Mouse (Mus musculus): ENCODE data around the gene Mlkl.
"Not testable (repeated sequence)": the region's sequence is repeated elsewhere in the genome, so short reads cannot be mapped to it uniquely, and the experiment has no call there.

The Mlkl gene

DNA sequence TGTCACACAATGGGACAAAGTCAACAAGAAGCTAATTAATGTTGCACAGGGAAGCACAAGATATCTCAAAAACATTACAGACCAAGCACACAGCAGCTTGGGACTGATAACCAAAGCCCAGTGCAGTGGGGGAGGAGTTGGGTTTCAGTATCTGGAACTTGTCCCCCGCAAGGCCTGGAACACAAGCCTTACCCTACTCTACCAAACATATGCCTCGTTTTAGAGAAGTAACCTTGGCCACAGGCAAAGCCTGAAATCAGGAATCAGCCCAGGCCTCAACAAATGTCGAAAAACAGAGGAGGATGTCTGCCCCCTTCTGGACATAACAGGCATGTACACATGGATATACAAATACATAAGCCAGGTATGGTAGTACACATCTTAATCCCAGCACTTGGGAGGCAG, 25.2 kb downstream of the Mlkl start:
- no peak for DNase-seq

DNA sequence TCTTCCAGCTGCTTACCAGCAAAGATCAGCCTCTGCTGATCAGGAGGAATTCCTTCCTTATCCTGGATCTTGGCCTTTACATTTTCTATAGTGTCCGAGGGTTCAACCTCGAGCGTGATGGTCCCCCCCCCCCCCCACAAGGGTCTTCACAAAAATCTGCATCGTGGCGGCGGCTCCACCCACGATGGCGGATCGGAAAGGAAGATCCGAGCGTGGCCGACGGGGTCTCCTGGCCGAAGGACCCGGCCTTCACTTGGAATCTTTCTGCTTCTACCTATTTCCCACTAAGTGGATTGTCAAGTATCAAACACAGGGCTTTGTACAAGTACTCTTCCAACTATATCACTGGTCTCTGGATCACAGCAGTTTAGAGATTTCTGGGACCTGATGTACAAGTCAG, 28.0 kb downstream of the Mlkl start:
- DNase-seq: not testable (repeated sequence)

DNA sequence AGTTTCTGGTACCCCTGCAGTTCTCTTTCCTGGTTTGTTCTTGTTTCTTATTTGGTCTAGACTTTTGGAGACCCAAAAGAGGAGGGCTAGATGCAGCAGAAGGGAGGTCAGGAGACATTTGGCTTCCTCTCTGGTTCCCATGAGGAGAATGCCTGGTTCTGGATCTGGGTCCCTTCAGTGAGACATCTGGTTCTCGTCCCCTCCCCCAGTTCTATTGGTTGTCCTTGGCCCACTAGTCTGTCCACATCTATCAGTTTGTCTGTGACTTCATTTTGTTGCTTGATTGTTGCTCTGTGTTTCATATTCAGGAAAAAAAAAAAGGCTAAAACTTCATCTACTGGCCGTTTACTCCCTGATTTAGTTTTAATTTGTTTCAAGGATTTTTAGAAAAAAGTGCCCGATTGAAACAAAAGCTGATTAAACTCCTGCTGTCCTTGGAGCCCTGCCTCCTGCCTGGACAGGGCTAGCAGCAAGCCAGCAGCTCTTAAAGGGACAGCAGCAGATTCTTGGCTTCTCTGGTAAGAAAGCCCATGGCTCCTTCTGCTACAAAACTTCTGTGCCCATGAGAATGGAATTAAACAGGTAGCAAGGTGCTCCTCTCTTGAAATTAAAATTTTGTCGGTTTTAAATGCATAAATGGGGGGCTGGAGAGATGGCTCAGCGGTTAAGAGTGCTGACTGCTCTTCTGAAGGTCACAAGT, 32.8 kb downstream of the Mlkl start:
- DNase-seq: no peak

DNA sequence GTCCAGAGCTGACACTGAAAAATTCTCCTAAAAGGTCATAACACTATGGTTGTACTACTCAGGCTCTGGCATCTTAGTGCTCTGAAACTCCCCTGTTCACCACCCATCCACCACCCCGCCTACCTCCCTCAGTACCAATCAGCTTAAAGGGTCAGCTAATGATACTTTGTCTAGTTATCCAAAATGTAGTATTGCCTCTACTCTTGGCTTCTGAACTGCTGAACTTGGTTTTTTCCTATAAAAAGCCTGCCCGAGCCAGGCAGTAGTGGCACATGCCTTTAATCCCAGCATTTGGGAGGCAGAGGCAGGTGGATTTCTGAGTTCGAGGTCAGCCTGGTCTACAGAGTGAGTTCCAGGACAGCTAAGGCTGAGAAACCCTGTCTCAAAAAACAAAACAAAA, 33.6 kb downstream of the Mlkl start:
- no peak for DNase-seq

DNA sequence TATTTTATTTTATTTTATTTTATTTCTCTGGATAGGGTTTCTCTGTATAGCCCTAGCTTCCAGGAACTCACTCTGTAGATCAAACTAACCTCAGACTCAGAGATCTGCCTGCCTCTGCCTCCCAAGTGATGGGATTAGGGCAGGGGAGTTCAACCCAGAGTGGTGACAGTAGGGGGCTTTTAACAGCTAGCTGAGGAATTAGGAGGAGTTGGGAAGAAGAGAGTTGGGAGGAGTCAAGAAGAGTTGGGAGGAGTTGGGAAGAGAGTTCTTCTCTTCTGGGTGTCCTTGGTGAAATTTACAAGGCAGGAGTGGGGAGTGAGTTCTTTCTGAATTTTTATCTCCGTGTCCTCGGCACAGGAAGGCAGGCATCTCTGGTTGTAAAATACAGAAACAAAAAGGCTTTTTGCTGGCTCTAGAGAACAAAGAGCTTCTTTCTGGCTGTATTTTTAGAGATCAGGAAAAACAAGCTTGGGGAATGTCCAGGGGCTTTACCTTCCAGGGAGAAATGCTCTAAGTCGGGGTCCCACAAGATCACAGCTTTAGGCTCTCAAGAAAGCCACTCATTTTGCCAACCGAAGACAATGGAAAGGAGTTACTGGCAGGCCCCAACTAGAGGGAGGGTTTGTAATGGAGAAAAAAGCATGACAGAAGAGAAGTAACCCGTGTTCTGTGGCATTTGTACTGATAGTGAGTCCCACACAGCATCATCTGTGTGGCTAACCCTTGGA, 34.7 kb downstream of the Mlkl start:
- DNase-seq: not testable (repeated sequence)

DNA sequence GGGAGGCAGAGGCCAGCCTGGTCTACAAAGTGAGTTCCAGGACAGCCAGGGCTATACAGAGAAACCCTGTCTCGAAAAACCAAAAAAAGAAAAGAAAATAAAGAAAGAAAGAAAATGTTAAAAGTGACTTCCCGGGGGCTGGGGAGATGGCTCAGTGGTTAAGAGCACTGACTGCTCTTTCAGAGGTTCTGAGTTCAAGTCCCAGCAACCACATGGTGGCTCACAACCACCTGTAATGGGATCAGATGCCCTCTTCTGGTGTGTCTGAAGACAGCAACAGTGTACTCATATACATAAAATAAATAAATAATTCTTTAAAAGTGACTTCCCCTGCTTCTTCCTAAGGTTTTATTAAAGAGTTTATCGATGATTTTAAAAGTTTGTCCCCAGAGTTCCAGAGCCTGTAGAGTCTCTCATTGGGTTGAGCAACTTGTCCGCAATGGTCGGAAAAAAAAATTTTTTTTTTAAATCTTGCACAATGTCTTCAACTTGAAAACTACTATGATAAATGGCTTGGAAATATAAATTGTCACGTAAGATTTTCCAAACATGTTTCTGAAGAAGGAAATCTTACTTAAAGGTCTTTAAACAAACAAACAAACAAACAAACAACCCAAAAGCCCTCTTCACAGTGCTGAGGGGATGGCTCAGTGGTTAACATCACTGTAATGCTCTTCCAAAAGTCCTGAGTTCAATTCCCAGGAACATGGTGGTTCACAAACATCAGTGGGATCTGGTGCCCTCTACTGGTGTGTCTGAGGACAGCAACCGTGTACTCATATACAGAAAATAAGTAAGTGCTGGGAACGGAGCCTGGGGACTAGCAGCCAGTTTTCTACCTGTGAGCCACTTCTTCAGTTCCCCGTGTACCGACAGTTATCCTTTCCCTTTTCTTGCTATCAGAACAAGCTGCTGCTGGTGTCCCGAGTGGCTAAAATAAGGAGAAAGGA, 37.1 kb downstream of the Mlkl start:
- peak in 1 of 2 experiments; percentile 24 for DNase-seq

DNA sequence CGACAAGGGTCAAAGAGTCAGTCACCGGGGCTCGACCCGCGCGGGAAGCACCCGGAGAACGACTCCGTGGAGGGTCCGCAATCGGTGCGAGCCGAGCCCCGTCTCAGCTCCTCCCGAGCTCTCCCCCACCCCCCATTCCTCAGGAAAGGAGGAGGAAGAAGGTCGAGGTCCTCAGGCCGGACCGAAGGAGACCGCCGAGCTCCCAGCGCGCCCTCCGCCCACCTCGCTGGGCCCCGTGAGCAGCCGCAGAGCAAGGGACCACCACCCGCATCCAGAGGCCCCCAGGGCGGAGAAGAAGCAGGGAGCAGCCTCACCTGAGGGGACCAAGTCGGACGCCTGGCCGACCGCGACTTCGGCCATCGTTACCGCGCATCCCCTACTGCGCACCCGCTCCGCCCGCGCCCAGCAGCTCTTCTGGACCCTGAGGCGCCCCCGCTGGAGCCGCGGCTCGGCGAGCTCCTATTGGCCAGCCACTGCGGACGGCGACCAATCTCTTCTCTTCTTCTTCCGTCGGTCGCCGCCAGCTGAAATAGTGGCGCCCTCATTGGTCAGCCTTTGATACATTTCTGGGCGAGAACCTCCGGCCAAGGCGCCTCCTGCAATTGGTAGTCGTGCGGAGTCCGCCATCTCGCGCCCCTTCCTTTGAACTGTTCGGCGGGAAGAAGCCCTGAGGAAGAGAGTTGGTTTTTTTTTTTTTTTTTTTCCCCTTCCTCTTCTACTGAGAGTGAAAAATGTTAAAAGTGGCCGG, 38.0 kb downstream of the Mlkl start, which contains the start of gene Rfwd3:
Rfwd3 (minus strand) TSS at position 402 of the 748 bp plus-strand sequence.
- peak; percentile 98 for DNase-seq

DNA sequence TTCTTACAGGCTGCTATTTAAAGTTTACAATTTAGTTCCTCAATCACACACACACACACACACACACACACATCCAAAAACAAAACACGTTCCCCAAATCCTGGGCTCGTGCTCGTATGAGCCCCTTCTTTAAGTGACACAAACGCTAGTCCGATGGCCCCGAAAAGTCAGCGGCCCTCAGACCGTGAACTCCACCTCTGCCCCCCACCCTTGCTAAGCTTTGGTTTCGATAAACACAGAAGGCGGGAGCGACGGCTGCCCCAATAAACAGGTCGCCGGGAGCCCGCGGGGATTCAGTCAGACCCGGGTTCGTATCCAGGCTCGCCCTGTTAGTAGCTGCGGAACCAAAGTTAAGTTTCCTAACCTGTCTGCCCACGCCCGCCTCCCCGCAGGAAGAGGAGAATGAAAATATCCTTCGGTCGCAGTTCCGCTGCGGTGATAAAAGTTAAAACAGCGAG, 38.6 kb downstream of the Mlkl start:
- peak; percentile 39 to 55 for DNase-seq

DNA sequence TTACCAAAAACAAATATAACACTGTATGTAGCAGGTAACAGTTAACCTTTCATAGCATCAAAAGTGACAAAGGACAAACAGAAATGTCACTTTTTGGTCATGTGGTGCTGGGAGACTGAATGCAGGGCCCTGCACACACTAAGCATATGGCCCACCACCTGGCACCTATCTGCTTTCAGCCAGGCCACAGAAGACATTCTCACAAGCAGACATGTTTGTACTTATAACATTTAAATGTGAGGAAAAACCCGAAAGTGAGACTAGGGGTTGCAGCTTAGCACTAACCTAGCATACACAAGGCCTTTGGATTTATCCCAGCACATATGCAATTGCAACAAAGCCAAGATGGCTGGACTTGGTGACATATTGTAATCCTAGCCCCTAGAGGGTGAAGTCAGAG, 40.0 kb downstream of the Mlkl start:
- no peak for DNase-seq

DNA sequence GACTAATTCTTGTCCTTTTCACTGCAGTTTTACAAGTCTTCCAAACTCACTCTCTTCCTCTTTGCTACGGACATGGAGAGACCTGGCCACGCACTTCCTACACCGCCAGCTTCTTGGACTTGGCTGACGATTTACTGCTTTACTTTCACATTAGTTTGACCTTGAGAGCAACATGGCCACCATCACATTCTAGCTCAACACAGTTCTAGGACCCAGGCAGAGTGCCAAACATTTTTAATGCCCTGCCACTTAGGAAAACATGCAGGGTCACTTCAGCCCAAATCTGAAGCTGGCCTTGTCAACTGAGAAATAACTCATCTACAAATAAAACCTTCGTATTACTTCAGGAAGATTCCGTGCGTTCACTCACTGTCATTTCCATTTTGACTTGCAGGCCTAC, 46.2 kb downstream of the Mlkl start:
- peak; percentile 43 to 68 for DNase-seq

DNA sequence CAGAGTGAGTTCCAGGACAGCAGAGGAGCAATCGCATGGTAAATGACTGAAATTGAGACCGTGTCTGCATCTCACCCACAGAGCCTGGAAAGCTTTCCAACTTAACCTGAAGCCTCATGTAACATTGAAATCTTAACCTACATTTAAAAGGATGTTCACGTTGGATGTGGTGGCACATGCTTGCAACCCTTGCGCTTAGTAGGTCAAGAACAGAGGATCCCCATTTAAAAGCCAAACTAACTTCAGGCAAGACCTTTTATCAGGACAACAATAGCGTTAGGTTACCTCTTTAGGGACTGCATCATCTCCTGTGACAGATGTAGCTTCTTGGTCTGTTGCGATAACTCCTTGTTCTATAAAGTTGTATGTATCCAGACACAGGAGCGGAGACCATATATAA, 47.4 kb downstream of the Mlkl start:
- no peak for DNase-seq

DNA sequence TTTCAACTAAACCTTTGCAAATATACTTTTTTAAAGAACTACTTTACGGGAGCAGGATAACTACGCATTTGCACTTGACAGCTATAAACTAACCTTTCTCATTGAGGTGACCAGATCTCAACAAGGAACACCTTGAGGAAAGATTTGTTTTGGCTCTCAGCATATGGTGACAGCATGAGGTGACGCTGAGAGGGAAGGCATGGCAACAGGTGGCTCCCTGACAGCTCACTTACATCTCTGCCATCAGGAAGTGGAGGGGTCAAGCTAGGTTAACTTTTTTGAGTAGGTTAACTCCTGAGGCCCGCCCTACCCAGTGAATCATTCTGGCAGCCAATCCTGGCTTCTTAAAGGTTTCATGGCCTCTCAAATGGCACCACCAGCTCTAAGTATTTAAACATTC, 52.4 kb downstream of the Mlkl start:
- no peak for DNase-seq

DNA sequence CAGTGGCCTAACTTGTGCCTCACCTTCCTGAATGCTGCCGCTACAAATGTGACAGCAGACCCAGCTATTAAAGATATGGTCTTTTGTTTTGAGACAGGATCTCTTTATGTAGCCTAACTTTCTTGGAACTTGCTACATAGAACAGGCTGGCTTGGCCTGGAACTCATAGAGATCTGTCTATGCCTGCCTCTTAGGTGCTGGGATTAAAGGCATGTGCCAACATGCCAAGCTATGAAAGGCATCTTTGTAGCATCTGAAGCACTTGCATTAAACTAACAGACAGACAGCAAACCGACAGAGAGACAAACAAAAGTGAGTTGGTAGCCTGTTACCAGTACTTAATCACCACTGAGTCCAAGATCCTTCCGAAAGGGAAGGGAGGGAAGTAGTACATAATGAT, 55.9 kb downstream of the Mlkl start:
- no peak for DNase-seq

DNA sequence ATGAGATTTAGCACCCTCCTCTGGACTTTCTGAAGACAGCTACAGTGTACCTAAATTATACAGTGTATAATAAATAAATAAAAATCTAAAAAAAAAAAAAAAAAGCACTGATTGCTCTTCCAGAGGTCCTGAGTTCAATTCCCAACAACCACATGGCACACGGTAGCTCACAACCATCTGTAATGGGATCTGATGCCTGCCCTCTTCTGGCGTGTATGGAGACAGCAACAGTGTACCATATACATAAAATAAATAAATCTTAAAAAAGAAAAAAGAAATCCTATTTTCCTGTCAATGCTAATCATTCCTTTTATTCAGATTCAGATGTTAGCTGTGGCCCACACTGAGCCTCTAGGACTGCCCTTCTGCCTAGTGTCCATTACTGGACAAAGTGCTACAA, 69.7 kb downstream of the Mlkl start:
- no peak for DNase-seq

DNA sequence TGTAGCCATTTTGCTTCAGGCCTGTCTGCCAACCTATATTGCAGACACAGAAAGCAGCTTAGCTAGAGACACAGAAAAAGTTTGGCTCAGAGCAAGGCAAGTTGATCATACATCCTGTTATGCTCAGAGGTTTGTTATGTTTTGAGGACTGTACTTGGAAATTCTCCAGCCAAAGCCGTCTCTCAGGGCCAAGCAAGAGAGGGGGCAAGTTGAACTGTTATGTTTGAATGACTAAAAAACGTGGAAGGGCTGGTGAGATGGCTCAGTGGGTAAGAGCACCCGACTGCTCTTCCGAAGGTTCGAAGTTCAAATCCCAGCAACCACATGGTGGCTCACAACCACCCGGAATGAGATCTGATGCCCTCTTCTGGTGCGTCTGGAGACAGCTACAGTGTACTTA, 71.8 kb downstream of the Mlkl start:
- DNase-seq: peak in 1 of 2 experiments; percentile 33

DNA sequence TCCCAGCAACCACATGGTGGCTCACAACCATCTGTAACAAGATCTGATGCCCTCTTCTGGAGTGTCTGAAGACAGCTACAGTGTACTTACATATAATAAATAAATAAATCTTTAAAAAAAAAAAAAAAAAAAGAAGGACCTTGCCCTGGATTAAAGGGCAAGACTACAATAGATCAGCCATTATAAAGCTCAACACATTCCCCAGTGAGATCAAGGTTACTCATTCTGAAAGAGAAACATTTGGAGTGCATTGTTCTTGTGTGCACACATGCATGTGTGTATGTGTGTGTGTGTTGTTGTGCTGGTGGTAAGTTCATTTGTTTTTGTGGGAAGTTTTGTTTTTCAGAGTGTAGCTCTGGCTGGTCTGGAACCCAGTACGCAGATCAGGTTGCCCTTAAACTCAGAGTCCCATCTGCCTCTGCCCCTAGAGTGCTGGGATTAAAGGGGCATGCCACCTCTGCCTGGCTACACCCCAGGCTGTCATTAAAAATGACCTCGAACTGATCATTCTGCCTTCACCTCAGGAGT, 73.2 kb downstream of the Mlkl start:
- peak; percentile 30 to 37 for DNase-seq

DNA sequence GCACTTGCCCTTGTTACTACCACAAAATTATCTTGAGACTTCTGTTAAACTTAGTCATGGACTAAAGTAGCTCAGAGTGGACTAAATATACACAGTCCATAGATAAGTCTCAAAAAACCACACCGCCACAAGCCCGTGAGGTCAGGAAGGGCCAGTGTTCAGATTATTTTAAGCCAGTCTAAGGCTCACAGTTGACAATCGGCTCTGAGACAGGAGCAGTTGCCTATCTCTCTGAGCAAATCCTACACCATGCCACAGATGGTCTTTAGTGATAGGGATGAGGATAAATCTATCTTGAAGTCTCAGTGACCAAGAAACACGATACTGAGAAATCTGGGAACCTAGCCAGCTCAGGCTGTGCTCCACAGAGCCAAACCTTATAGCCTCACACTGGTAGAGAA, 76.0 kb downstream of the Mlkl start:
- DNase-seq: no peak
